Mouse (Mus musculus): Measurements from ENCODE around the gene Gm12216. TPM values are rescaled to one million over a fixed set of nuclear protein-coding genes. Genes with fewer than 3 reads are reported as not detected.

Gm12216 gene
- total RNA-seq, 2 experiments from 2014 or later: 0.84 to 2.1 TPM

DNA sequence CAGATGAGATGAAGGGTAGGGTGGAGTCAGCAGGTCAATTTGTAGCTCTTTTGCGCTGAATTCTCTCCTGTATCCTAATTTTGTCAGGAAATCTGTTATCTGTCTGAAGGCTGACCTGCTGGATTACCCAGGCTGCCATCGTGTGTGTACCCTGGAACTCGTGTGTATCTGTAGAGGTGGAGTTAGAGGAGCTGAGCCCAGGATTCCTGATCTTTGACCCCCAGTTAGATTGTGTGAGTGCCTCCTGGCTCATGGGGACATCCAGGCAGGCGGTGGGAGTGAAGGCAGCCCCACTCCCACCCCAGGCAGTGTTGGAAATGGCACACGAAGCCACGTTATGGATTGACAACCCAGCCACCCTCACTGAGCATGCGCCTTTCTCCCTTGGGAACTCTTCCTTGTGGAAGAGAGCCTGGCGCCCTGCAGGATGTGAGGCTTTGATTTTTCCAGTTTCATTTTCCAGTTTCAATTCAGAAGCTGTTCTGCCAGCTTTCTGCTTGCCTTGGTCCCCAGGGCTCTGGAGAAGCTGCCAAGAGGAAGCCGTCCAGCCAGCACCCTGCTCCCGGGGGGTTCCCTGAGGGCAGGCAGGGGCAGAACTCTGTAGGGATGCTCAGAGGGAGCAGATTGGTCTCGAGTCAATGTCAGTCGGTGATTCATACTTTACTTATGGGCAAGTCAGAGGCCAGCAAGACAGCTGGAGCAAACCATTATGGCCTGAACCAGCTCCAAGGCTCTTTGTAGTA is 62.5 kb downstream of the Gm12216 start:
- peak; percentile 54 for DNase-seq (ENCODE audit: low spot score)

DNA sequence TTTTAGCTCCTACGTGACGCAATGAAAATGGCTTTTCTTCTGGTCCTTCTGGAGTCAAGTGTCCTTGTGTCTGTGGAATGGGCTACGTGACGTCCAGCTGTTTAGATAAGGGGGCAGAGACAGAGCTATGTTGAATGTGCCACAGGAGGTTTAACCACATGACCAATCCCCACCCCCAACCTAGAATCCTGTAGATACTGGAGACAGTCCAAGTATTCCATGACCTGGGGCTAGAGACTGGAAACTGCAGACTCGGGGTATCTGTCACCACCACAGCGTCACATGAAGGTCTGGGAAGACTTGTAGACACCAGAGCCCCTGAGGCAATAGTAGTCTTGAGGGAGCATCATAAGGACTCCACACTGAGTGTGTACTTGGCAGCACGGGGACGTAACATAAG is 63.2 kb downstream of the Gm12216 start:
- DNase-seq (ENCODE audit: low spot score): no peak

DNA sequence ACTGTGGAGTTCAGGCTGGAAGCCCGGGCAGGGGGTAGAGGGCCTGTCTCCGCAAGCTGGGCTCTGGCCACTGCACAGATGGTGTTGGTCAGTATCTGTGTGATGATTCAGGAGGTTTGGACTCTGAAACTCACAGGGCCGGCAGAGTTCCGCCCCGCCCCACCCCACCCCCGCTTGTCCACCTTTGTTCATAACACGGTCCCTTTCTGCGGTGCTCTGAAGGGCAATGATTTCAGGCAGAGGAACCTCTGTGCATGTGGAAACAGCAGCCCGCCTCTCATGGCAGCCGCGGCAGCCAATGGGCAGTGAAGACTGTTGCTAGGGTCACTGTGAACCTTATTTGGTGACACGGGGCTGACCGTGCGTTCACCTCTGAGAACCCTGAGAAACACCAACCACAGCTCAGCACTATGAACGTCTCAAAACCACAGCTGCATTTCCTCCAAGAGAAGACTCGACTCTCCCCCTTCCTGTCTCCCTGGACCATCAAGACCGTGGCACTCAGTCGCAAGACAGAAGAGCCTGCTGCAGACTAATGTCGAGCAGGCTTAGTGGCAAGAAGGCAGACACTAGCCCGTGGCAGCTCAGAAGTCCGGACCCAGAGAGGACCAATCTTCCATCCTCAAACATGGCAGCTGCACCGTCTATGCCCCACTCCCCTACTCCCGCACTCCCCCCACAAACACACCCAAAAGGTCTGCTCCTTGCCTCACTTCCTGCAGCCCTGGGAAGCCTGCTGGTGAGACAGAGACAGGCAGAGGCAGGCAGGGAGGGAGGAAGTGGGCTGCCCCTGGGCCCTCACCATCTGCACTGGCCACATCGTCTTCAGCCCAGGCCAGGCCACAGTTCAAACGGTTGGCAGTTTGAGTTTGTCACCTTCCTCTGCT is 64.1 kb downstream of the Gm12216 start:
- no peak for DNase-seq (ENCODE audit: low spot score)

- no peak for DNase-seq (ENCODE audit: low spot score)
Measured at GRCm38 (mm10) chr11:53794015-53794414, 65.0 kb downstream of the Gm12216 start.

DNA sequence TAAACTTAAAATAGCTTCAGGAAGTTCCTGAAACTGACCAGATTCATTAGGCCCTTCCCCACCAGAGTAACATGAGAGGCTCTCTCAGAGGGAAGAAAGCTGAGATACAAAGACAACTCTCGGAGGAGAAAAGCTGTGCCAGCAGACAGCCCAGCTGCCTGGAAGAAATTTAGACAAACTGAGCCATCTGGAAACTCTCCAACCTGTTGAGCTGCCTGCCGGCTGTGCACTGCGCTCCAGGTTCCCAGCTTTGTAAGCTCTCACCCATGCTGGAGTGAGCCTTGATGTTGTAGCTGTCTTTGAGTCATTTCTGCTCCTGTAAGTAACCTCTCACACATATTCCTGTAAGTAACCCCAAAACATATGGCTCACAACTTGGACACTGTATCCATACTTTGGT is 66.1 kb downstream of the Gm12216 start:
- DNase-seq (ENCODE audit: low spot score): peak; percentile 59

DNA sequence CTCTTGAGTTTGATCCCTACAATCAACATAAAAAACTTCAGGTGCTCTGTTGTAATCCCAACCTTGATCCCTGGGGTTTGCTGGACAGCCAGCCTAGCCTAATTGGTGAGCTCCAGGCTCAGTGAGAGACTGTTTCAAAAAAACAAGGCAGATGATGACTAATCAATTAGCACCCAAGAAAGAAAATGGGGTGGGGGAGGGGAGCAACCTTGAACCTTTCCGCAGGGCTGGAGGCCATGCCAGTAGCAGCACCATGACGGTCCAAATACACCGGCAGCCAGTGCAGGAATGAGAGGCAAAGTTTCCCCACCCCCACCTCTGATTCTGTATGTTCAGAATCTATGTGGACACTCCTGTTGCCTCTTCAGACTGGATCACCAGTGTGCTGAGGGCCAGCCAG is 69.8 kb downstream of the Gm12216 start:
- no peak for DNase-seq (ENCODE audit: low spot score)

DNA sequence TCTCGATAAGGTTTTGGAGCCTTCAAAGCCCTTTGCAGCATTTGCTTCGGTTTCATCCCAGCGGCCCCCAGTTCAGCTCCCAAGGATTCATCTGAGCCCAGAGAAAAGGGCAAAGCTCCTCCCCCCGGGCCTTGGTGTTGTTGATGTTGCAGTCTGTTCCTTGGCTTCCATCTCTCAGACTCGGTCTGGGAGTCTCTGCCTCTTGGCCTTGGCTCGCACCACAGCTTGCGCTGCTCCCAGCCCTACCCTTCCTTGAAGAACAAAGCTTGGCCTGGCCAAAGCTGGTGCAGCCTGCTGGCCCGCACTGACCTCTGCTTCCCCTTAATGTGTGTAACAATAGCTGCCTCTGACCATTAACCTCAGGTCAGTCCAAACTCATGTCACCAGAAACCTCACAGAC is 70.9 kb downstream of the Gm12216 start:
- peak; percentile 66 for DNase-seq (ENCODE audit: low spot score)

DNA sequence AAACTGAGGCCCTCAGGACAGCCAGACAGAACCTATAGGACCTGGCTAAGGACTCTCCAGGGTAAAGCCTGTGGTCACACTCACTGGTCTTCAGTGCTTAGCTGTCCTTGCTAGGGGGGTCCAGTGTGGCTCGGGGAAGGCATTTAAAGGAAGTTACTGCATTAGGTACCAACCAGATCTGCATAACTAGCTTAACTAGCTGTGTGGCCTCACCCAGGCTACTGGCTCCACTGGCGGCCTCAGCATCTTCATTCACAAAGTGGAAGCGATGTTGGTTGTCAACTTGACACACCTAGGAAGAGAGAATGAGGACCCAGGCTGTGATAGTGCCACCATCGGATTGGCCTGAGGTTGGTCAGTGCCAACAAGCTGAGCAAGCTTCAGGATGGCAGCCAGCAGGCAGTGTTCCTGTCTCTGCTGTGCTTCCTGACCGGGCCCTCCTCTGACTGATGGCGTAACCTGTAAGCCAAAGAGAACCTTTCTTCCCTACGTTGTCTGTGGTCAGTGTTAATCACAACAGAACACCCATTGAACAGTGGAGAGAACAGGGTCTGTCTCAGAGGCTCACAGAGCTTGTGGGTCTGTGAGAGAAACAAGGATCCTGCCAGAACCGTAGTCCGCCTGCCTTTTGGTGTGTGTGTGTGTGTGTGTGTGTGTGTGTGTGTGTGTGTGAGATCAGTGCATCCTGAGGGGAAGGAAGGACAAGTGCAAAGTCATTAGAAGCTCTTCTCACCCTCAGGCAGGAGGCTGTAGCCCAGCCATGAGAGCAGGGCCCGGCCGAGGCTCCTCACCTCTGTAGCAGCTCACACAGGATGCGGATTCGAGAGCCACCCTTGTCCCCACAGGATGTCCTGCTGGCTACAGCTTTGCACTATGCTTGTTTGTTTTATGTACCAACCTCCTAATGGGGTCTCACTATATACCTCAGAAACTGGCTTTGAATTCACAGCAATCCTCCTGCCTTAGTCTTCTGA is 72.7 kb downstream of the Gm12216 start:
- DNase-seq (ENCODE audit: low spot score): no peak

GRCm38 (mm10) chr11:53785311-53785936 is 73.6 kb downstream of the Gm12216 start:
- DNase-seq (ENCODE audit: low spot score): no peak

DNA sequence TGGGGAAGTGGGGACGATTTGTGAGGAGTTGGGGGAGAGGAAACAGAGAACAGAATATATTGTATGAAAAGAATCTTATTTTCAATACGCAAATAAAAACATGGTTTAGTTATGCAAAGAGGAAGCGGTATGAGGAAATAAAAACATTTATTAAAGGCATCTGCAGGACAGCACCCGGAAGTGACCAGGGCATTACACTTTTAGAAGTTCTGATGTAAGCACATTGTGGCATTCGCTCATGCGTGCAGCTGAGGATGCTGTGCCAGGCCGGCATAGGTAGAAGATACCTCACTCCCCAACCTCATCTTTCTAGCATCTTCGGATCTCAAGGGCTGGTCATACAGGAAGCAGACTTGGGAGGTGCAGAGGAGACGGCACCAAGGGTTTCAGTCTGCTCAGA is 75.8 kb downstream of the Gm12216 start:
- no peak for DNase-seq (ENCODE audit: low spot score)

GRCm38 (mm10) chr11:53781964-53782363 is 77.1 kb downstream of the Gm12216 start:
- DNase-seq (ENCODE audit: low spot score): no peak

DNA sequence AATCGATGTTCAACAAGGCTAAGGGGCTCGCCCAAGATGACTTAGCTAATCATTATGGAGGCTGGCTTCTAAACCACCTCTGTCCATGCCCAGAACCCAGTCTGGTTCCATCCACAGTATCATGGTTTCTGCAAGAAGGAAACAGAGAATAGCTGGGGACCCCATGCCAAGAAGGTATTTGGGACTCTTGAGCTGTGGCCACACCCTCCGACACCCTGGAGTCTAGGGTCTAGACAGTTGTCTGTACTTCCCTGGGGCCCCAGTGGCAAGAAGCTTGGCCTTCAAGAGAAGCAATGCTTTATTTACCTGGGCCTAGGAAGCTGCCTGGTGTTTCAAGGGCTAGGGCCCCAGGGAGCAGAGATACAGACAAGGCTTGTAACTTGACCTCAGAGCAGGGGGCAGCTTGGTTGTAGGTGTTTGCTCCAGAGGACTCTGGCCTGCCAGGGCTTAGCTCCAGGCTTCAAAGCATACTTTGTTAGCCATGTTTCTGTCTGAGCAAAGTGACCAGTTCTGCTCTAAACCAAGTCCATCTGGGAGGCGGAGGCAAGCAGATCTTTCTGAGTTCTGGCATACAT is 77.8 kb downstream of the Gm12216 start:
- DNase-seq (ENCODE audit: low spot score): no peak

DNA sequence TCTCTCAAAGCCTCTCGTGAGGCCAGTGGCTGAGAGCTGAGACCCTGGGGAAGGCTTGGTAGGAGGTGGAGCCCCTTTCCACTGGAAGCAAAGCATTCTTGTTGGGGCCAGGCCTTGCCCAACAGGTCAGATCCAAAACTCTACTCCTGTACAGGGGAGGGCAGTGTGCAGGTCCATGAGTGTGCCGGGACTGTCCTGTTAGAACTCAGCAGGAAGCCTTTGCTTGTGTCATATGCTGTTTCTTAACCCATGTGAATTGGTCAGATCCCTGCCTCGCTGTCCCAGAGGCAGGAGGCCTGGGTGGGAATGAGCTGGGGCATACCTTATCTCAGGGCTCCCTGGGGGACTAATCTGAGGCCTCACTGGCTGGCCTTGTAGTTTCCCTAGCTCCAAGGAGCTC is 78.8 kb downstream of the Gm12216 start:
- DNase-seq (ENCODE audit: low spot score): no peak

- no peak for DNase-seq (ENCODE audit: low spot score)
Measured at GRCm38 (mm10) chr11:53779808-53780207, 79.2 kb downstream of the Gm12216 start.

- no peak for DNase-seq (ENCODE audit: low spot score)
Measured at GRCm38 (mm10) chr11:53778455-53778854, 80.6 kb downstream of the Gm12216 start.

DNA sequence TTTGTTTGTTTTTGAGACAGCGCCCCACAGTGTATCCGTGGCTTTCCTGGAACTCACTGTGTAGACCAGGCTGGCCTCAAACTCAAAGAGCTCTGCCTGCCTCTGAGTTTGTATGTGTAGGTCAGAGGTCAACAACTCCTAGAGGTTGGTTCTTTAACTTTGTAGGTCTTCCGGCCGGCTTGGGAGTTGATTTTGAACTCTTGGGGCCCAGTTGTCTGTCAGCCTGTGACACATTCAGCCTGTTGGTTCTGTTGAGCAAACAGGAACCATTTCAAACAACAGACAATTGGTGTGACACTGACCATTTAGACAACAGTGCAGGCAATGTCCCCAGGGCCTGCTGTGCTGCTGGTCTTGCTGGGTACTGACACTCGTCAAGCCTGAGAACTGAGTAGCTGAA is 81.3 kb downstream of the Gm12216 start:
- no peak for DNase-seq (ENCODE audit: low spot score)

DNA sequence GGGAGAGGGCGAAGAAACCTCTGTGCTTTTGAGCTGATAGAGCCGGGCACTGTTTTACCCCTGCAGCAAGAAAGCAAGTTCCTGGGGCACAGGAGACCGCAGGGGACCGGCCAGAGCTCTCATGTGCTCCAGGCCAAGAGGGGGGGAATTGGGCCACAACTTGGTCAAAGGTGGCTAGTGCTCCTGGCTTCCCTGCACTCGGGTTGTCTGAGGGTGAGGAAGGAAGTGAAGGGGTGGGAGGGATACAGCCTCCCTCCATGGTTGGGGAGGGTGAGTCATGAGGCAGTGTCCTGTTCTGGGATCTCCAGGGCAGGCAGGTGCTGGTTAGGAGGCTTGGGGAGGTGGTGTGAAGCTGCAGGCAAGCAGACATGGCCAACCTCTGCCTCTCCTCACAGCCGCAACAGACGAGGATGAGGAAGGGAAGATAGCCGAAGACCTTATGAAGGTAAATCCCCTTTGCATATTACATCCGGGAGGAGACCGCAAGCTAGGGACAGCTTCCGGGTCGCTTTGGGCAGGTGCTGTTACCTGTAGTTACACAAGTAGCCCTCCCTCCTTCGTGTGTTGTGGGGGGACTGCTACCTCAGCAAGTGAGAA is 84.3 kb downstream of the Gm12216 start:
- no peak for DNase-seq (ENCODE audit: low spot score)

- no peak for DNase-seq (ENCODE audit: low spot score)
Measured at GRCm38 (mm10) chr11:53773641-53774360, 85.3 kb downstream of the Gm12216 start.

DNA sequence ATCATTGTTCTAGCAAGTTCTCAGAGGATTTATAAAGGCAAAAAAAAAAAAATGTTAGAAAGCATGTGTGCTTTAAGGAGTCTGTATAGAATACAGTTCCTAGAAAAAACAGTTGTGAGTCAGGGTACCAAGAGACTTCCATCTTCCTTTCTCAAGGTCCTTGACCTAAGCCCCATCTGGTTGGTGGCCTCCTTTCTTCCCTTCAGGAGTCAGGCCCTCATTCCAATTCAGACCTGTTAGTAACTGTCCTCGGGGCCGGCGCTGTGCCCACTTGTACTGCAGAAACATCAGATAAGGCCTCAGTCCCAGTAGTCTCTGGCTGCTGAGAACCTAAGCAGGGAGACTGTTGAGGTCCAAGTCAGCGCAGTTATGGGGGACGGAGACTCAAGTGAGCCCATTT is 86.0 kb downstream of the Gm12216 start, which contains the start of gene Gm17334:
TSS of gene Gm17334 (minus strand) at position 101 of the 400 bp plus-strand sequence.
- DNase-seq (ENCODE audit: low spot score): no peak

DNA sequence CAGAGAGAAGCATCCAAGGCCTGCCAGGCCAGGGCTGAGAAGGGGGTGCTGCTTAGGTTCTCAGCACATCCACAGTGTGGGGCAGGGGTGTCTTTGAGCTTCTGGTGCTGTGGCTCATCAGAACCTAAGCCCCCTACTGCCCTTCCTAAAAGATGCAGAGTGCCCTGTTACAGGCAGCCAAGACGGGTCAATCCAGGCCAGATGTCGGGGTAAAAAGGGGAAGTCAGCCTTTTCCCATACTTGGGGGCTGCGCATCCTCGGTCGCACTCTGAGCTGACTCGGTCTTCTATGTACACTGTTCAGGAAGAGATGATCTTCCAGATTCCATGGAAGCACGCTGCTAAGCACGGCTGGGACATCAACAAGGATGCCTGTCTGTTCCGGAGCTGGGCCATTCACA is 86.5 kb downstream of the Gm12216 start:
- no peak for DNase-seq (ENCODE audit: low spot score)
